Mouse (Mus musculus): ENCODE results near the gene Mast4. TPM values are rescaled to one million over a fixed set of nuclear protein-coding genes. Genes with fewer than 3 reads are reported as not detected.

Gene Mast4
- polyA plus RNA-seq, 1 experiment from 2014 or later, result 41.8 TPM

DNA sequence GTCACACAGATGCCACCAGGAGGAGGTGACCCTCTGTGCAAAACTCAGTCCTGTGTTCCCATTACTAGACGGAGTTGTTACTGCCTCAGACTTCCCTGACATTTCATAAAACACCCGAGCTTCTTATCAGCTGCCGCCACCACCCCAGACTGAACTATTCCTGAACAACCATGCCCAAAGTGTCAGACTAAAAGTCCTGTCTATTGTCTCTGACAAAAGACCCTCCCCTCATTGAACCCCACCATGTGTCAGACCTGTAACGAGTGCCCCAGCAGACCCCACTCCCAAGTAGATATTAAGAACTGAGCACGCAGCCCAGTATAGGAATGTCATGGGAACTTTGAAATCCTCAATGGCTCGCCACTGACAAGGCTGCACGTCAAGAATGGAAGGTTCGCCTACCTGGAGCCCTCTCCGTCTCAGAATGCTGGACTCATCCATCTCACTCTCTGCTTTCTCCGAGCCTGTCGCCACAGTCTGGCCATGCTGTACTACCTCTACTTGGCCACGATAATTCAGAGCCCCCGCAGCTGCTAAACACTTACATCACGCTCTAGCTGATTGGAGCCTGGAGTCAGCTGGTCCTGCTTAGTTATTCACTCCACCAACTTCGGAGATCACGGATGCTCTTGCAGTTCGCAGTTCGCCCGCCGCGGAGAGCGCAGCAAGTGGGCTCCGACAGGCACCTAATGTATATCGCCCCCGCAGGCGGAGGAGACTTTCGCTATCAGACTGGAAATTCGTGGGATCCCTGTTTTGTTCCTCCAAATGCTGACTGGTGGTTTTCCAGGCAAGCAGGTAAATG lies 237.7 kb downstream of the Mast4 start:
- ATAC-seq (ENCODE audit: low FRiP score, low TSS enrichment) (peak; percentile 92), DNase-seq (peak; percentile 89)
- H3K9me3 ChIP-seq (ENCODE audit: control insufficient read depth, low read length), result no peaks in the 10 kb centered on the region
- no peaks in the 10 kb centered on the region for H3K36me3 ChIP-seq (ENCODE audit: control insufficient read depth, insufficient read depth, low read length)
- peak overlapping the region; percentile 41 for H3K4me3 ChIP-seq (replicated peaks; ENCODE audit: low read depth, low read length)
- peak overlapping the region; percentile 36; the same call in 1 of the 2 replicates for H3K9ac ChIP-seq (replicated peaks; ENCODE audit: low read length)
- peaks cover 12% of the 10 kb centered on the region for H3K4me1 ChIP-seq (ENCODE audit: control insufficient read depth, insufficient read depth, low read length)
- 7% methylated on average over 28 of the region's 28 CpGs for WGBS
- no peaks in the 10 kb centered on the region for H3K27me3 ChIP-seq (ENCODE audit: control insufficient read depth, insufficient read depth, low read length)
- peak overlapping the region; percentile 85 for H3K4me2 ChIP-seq (ENCODE audit: low read length)
- 0 out of 2 replicates have a peak overlapping the region, but pooled peaks have one; percentile 21 for H3K27ac ChIP-seq (replicated peaks; ENCODE audit: low read depth, low read length)

DNA sequence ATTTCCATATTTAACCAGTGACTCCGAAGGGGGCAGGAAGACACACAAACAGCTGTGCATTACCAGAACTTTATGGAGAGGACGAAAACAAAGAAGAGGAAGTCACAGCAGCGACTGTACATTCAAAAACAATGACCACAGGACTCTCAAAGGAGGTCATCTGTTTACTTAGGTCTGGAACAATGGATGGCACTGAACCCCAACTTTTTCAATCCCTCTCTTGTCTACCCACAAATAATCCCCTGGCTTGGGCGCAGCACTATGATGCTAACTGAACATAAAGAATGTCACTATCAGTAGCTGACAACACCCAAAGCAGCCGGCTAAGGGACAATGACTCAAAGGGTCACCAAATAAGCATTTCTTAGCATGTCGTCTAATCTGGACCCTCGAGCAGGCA lies 238.8 kb downstream of the Mast4 start:
- no peak overlapping the region for H3K27ac ChIP-seq (replicated peaks; ENCODE audit: low read depth, low read length)
- no peaks in the 10 kb centered on the region for H3K27me3 ChIP-seq (ENCODE audit: control insufficient read depth, insufficient read depth, low read length)
- H3K36me3 ChIP-seq (ENCODE audit: control insufficient read depth, insufficient read depth, low read length), result no peaks in the 10 kb centered on the region
- no peaks in the 10 kb centered on the region for H3K9me3 ChIP-seq (ENCODE audit: control insufficient read depth, low read length)
- peaks cover 12% of the 10 kb centered on the region for H3K4me1 ChIP-seq (ENCODE audit: control insufficient read depth, insufficient read depth, low read length)
- ATAC-seq (ENCODE audit: low FRiP score, low TSS enrichment) (no peak), DNase-seq (no peak)
- no peak overlapping the region for H3K9ac ChIP-seq (replicated peaks; ENCODE audit: low read length)
- H3K4me3 ChIP-seq (replicated peaks; ENCODE audit: low read depth, low read length), result no peak overlapping the region
- 40% methylated on average over 7 of the region's 7 CpGs for WGBS
- H3K4me2 ChIP-seq (ENCODE audit: low read length), result peak overlapping the region; percentile 85

DNA sequence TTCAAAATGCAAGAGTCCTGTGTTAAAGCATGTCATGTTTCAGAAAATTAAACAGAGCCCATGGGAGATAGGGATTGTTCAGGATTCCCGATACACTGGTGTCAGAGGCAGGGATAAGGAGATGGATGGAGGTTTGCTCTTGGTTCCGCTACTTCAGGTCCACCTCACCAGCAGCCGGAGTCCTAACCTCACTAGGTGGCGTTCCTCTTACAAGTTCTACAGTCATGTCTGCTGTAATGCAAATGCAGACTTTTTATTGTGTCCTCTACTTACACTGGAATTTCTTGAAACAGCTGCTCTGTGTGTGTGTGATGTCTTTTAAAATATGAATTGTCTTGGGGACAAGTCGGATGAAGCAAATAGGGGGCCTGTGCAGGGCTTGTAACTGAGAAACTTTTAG lies 239.7 kb downstream of the Mast4 start:
- ATAC-seq (ENCODE audit: low FRiP score, low TSS enrichment), result no peak
- Histone ChIP-seq H3K9me3 (ENCODE audit: control insufficient read depth, low read length) (no peaks in the 10 kb centered on the region), H3K9ac (replicated peaks; ENCODE audit: low read length) (no peak overlapping the region), H3K4me1 (ENCODE audit: control insufficient read depth, insufficient read depth, low read length) (peaks cover 12% of the 10 kb centered on the region), H3K27ac (replicated peaks; ENCODE audit: low read depth, low read length) (no peak overlapping the region), H3K27me3 (ENCODE audit: control insufficient read depth, insufficient read depth, low read length) (no peaks in the 10 kb centered on the region), H3K4me2 (ENCODE audit: low read length) (0 out of 2 replicates have a peak overlapping the region, but pooled peaks have one; percentile 1), H3K36me3 (ENCODE audit: control insufficient read depth, insufficient read depth, low read length) (no peaks in the 10 kb centered on the region), H3K4me3 (replicated peaks; ENCODE audit: low read depth, low read length) (no peak overlapping the region)
- WGBS, result 64% methylated on average over 5 of the region's 5 CpGs
- DNase-seq, result no peak

DNA sequence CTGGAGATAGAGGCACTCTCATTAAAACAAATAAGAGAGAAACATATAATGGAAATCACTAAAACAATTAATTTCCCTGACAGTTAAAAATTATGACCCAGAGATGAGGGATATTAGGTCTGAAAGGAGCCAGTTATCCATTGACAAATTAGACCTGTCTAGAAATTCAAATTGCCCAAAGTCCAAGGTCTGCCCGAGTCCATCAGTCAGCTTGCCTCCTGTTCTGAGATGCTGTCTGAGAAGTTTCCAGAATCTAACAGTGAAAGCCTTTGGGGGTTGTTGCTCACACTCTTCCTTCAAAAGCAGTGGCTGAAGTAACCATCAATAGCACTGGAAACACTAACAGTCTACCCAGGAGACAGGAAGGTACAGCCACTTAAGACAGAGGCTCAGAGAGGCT lies 240.6 kb downstream of the Mast4 start:
- Histone ChIP-seq H3K9ac (replicated peaks; ENCODE audit: low read length) (no peak overlapping the region), H3K27me3 (ENCODE audit: control insufficient read depth, insufficient read depth, low read length) (no peaks in the 10 kb centered on the region), H3K4me3 (replicated peaks; ENCODE audit: low read depth, low read length) (no peak overlapping the region), H3K9me3 (ENCODE audit: control insufficient read depth, low read length) (no peaks in the 10 kb centered on the region), H3K4me1 (ENCODE audit: control insufficient read depth, insufficient read depth, low read length) (peaks cover 12% of the 10 kb centered on the region), H3K27ac (replicated peaks; ENCODE audit: low read depth, low read length) (no peak overlapping the region), H3K36me3 (ENCODE audit: control insufficient read depth, insufficient read depth, low read length) (no peaks in the 10 kb centered on the region), H3K4me2 (ENCODE audit: low read length) (no peak overlapping the region)
- DNase-seq, result no peak
- ATAC-seq (ENCODE audit: low FRiP score, low TSS enrichment), result no peak
- WGBS, result 90% methylated on average over 1 of the region's 1 CpGs

DNA sequence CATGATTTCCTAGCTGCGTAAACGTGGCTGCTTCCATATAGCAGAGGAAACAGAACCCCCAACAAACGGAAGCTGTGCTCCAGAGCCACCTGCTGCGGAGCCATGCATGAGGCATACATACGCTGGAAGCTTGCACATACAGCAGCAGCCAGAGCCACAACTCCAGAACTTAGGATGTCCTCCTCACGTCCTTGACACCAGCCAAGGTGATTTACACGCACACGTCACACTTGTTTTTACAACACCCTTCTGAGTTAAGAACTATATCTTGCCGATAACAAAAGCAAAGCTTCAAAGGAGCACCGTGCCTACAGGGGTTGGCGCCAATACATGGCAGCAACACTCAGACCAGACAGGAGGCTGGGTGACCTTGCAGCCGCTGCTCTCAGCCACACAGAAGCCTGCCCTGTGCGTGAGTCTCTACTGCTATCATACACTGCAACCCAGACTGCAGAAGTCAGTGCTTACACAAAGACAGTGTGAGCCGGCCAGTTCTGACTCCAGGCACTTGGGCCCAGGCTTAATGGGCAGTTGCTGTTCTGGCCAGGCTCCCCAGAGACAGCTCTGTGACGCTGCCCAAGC lies 248.7 kb downstream of the Mast4 start:
- Histone ChIP-seq H3K9ac (replicated peaks; ENCODE audit: low read length) (no peak overlapping the region), H3K4me1 (ENCODE audit: control insufficient read depth, insufficient read depth, low read length) (peaks cover 8% of the 10 kb centered on the region; the same call in 1 of the 2 replicates), H3K4me3 (replicated peaks; ENCODE audit: low read depth, low read length) (no peak overlapping the region), H3K27ac (replicated peaks; ENCODE audit: low read depth, low read length) (no peak overlapping the region), H3K27me3 (ENCODE audit: control insufficient read depth, insufficient read depth, low read length) (no peaks in the 10 kb centered on the region), H3K4me2 (ENCODE audit: low read length) (no peak overlapping the region), H3K36me3 (ENCODE audit: control insufficient read depth, insufficient read depth, low read length) (no peaks in the 10 kb centered on the region), H3K9me3 (ENCODE audit: control insufficient read depth, low read length) (no peaks in the 10 kb centered on the region)
- 78% methylated on average over 15 of the region's 15 CpGs for WGBS
- DNase-seq, result no peak
- no peak for ATAC-seq (ENCODE audit: low FRiP score, low TSS enrichment)

DNA sequence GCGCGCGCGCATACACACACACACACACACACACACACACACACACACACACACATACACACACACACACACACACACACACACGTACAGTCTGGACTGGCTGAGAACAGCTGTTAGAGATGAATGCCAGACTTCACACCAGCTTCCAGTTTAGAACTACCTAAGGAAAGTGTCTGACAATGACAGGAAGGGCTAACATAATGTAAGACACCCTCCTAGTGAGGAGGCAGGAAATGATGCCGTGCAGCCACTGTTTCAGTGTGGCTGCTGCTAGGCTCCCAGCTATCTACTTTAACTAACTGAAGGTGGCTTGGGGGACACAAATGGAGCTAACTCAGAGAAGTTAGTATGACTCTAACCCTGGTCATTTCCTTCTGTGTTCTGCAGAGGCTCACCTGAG lies 251.4 kb downstream of the Mast4 start:
- WGBS, result 72% methylated on average over 5 of the region's 6 CpGs
- peaks cover 8% of the 10 kb centered on the region; the same call in 1 of the 2 replicates for H3K4me1 ChIP-seq (ENCODE audit: control insufficient read depth, insufficient read depth, low read length)
- H3K36me3 ChIP-seq (ENCODE audit: control insufficient read depth, insufficient read depth, low read length), result no peaks in the 10 kb centered on the region
- no peak for DNase-seq
- no peak overlapping the region for H3K4me3 ChIP-seq (replicated peaks; ENCODE audit: low read depth, low read length)
- no peaks in the 10 kb centered on the region for H3K9me3 ChIP-seq (ENCODE audit: control insufficient read depth, low read length)
- no peak overlapping the region for H3K27ac ChIP-seq (replicated peaks; ENCODE audit: low read depth, low read length)
- ATAC-seq (ENCODE audit: low FRiP score, low TSS enrichment), result no peak
- H3K27me3 ChIP-seq (ENCODE audit: control insufficient read depth, insufficient read depth, low read length), result no peaks in the 10 kb centered on the region
- H3K4me2 ChIP-seq (ENCODE audit: low read length), result no peak overlapping the region
- no peak overlapping the region for H3K9ac ChIP-seq (replicated peaks; ENCODE audit: low read length)

DNA sequence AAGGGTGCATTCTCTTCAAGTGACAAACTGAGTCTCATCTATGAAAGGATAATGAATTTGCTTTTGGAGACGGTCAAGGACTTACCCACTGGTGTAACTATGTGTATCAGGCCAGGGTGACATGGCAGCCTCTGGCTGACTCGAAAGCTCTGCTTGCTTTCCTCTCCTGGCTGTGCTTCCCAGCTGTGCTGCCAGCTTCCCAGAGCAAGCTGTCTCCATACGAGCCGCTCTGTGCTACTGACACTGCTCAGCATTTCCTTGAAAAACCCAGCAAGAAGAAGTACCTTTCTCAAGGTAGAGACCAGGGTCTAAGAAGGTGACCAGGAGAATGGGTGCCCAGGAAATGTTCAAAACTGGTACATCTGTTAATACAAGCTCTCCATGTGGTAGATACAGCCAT lies 254.5 kb downstream of the Mast4 start:
- H3K27me3 ChIP-seq (ENCODE audit: control insufficient read depth, insufficient read depth, low read length), result no peaks in the 10 kb centered on the region
- H3K9ac ChIP-seq (replicated peaks; ENCODE audit: low read length), result no peak overlapping the region
- ATAC-seq (ENCODE audit: low FRiP score, low TSS enrichment) (no peak), DNase-seq (no peak)
- WGBS, result 81% methylated on average over 4 of the region's 4 CpGs
- H3K36me3 ChIP-seq (ENCODE audit: control insufficient read depth, insufficient read depth, low read length), result no peaks in the 10 kb centered on the region
- peaks cover 8% of the 10 kb centered on the region; the same call in 1 of the 2 replicates for H3K4me1 ChIP-seq (ENCODE audit: control insufficient read depth, insufficient read depth, low read length)
- no peak overlapping the region for H3K4me2 ChIP-seq (ENCODE audit: low read length)
- H3K4me3 ChIP-seq (replicated peaks; ENCODE audit: low read depth, low read length), result no peak overlapping the region
- H3K27ac ChIP-seq (replicated peaks; ENCODE audit: low read depth, low read length), result no peak overlapping the region
- no peaks in the 10 kb centered on the region for H3K9me3 ChIP-seq (ENCODE audit: control insufficient read depth, low read length)

DNA sequence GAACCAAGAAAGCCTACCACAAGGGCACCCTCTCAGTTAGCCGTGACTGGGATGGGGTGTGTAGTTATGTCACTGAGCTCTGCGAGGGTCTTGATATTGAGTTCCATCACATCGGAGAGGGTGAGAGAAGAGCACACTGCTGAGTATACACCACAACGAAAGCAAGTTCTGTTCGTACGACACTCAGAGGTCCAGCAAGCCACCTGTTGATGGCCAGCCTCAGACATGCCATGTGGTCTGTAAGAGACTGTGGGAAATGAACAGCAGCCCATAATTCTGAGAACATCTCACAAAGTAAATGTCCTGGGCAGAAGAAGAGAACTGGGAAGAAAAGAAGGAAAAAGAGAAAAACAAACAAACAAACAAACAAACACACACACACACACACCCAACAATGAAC lies 255.5 kb downstream of the Mast4 start:
- DNase-seq, result no peak
- 93% methylated on average over 6 of the region's 6 CpGs for WGBS

DNA sequence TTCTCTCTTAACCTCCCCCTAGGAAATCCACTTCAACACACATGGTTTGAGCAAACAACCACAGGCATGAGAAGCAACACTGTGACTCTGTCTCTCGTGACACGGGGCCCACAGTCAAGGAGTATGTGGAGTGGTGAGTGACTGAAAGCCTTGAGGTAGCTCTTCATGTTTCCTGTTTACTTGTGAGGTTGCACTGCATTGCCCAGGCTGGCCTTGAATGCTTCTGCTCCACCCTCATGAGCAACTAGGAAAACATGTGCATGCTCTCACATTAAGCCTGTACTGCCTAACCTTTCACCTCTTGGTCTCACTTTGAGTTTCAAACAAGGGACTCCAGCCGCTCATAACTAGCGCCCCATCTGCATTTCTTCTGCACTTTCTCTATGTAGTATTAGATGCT lies 260.8 kb downstream of the Mast4 start:
- DNase-seq (no peak), ATAC-seq (ENCODE audit: low FRiP score, low TSS enrichment) (no peak)
- no peaks in the 10 kb centered on the region for H3K36me3 ChIP-seq (ENCODE audit: control insufficient read depth, insufficient read depth, low read length)
- H3K27ac ChIP-seq (replicated peaks; ENCODE audit: low read depth, low read length), result no peak overlapping the region
- H3K27me3 ChIP-seq (ENCODE audit: control insufficient read depth, insufficient read depth, low read length), result no peaks in the 10 kb centered on the region
- WGBS, result 87% methylated on average over 4 of the region's 4 CpGs
- no peaks in the 10 kb centered on the region for H3K4me1 ChIP-seq (ENCODE audit: control insufficient read depth, insufficient read depth, low read length)
- no peak overlapping the region for H3K4me3 ChIP-seq (replicated peaks; ENCODE audit: low read depth, low read length)
- no peak overlapping the region for H3K9ac ChIP-seq (replicated peaks; ENCODE audit: low read length)
- no peak overlapping the region for H3K4me2 ChIP-seq (ENCODE audit: low read length)
- no peaks in the 10 kb centered on the region for H3K9me3 ChIP-seq (ENCODE audit: control insufficient read depth, low read length)

More for the DNA sequence above, 255.5 kb downstream of the Mast4 start:
- Histone ChIP-seq H3K9ac (replicated peaks; ENCODE audit: low read length) (no peak overlapping the region), H3K27ac (replicated peaks; ENCODE audit: low read depth, low read length) (no peak overlapping the region), H3K27me3 (ENCODE audit: control insufficient read depth, insufficient read depth, low read length) (no peaks in the 10 kb centered on the region), H3K9me3 (ENCODE audit: control insufficient read depth, low read length) (no peaks in the 10 kb centered on the region), H3K4me2 (ENCODE audit: low read length) (no peak overlapping the region), H3K36me3 (ENCODE audit: control insufficient read depth, insufficient read depth, low read length) (no peaks in the 10 kb centered on the region), H3K4me3 (replicated peaks; ENCODE audit: low read depth, low read length) (no peak overlapping the region), H3K4me1 (ENCODE audit: control insufficient read depth, insufficient read depth, low read length) (peaks cover 5% of the 10 kb centered on the region; the same call in 1 of the 2 replicates)
- no peak for ATAC-seq (ENCODE audit: low FRiP score, low TSS enrichment)

Data from midbrain, embryonic 14.5 days (tissue).